ENCODE assay signal across 8 mouse cellular contexts in genomic region chr11:73199879-73200278, GRCm38 (mm10). TPM values are rescaled to one million over a fixed set of nuclear protein-coding genes. Genes with fewer than 3 reads are reported as not detected.
DNase-seq lines count a peak whose midpoint lies in the region; ATAC-seq and TF ChIP-seq lines count a peak whose summit lies in the region.

No protein-coding gene starts in this region.

- 4% methylated on average over 12 of the region's 12 CpGs for WGBS in lung, adult 2 months
- 3% methylated on average over 12 of the region's 12 CpGs for WGBS in kidney, adult 2 months
- WGBS in macrophage (ENCODE audit: missing documents): 4% methylated on average over 12 of the region's 12 CpGs
- WGBS in thymus, adult 2 months: under 1% methylated on average over 12 of the region's 12 CpGs

- peaks cover 36% of the 10 kb centered on the region for H3K79me2 ChIP-seq in macrophage (ENCODE audit: inconsistent target)

- DNase-seq in lung, adult 2 months: peak; percentile 28
- no peak for DNase-seq in lung, postnatal 4 days
- DNase-seq in kidney, adult 2 months: peak; percentile 51
- DNase-seq in thymus, adult 2 months: peak; percentile 53
- no peak for DNase-seq in left cerebral cortex, postnatal 4 days
- no peak for DNase-seq in frontal cortex, postnatal 25 days (ENCODE audit: low spot score in 2 of 2)

- ATAC-seq in erythroblast, adult 5-6 weeks (replicated peaks; ENCODE audit: low FRiP score, poor library complexity, severe bottlenecking): 0 out of 2 replicates have a peak, but pooled peaks have one; percentile 15

- H3K4me1 ChIP-seq in lung, adult 2 months (ENCODE audit: control insufficient read depth, insufficient read depth, low read length): 0 out of 2 replicates have a peak, but pooled peaks cover 4% of the 10 kb centered on the region
- peaks cover 8% of the 10 kb centered on the region; the same call in 1 of the 2 replicates for H3K4me1 ChIP-seq in kidney, adult 2 months (ENCODE audit: control insufficient read depth, insufficient read depth, low read length)
- peaks cover 3% of the 10 kb centered on the region for H3K4me1 ChIP-seq in thymus, adult 2 months (replicated peaks; ENCODE audit: control insufficient read depth, insufficient read depth, low read length)

- intact Hi-C loops in left cerebral cortex, postnatal 4 days (cut with DNase I): no loop called here

- no peaks in the 10 kb centered on the region for H3K27me3 ChIP-seq in kidney, adult 2 months (replicated peaks; ENCODE audit: control insufficient read depth, insufficient read depth, low read length)
- no peaks in the 10 kb centered on the region for H3K27me3 ChIP-seq in thymus, adult 2 months (ENCODE audit: control insufficient read depth, insufficient read depth, low read length)

- H3K4me3 ChIP-seq in lung, adult 2 months (replicated peaks; ENCODE audit: extremely low read depth, low read depth, low read length): peak overlapping the region; percentile 94
- peak overlapping the region; percentile 85 for H3K4me3 ChIP-seq in kidney, adult 2 months (ENCODE audit: insufficient read depth, low read depth, low read length)
- H3K4me3 ChIP-seq in macrophage (ENCODE audit: inconsistent target): peak overlapping the region; percentile 94
- peak overlapping the region; percentile 75 for H3K4me3 ChIP-seq in thymus, adult 2 months (ENCODE audit: control insufficient read depth, insufficient read depth, low read length)

- H3K36me3 ChIP-seq in kidney, adult 2 months (ENCODE audit: control insufficient read depth, insufficient read depth, low read length): no peaks in the 10 kb centered on the region
- H3K36me3 ChIP-seq in macrophage (ENCODE audit: inconsistent target): no peaks in the 10 kb centered on the region; the same call in 1 of the 2 replicates
- H3K36me3 ChIP-seq in thymus, adult 2 months (ENCODE audit: control insufficient read depth, insufficient read depth, low read length): no peaks in the 10 kb centered on the region

- no peak for TF ChIP-seq POLR2A in lung, adult 2 months (IDR thresholded peaks at IDR 0.05; ENCODE audit: borderline replicate concordance, extremely low read depth, low read depth, low read length)
- TF ChIP-seq POLR2A in kidney, adult 2 months (IDR thresholded peaks at IDR 0.05; ENCODE audit: low read depth, low read length): no peak
- no peak for TF ChIP-seq POLR2A in thymus, adult 2 months (IDR thresholded peaks at IDR 0.05; ENCODE audit: control insufficient read depth, extremely low read depth, insufficient read depth, low read length, poor library complexity)

- TF ChIP-seq CTCF in lung, adult 2 months (IDR thresholded peaks at IDR 0.05; ENCODE audit: insufficient read depth, low read length): no peak
- no peak for TF ChIP-seq CTCF in kidney, adult 2 months (conservative IDR thresholded peaks at IDR 0.05; ENCODE audit: insufficient read depth, insufficient read length, low read depth, low read length)
- TF ChIP-seq CTCF in thymus, adult 2 months (IDR thresholded peaks at IDR 0.05; ENCODE audit: borderline replicate concordance, control insufficient read depth, extremely low read depth, insufficient read depth, low read length, poor library complexity): no peak

- H3K27ac ChIP-seq in kidney, adult 2 months (ENCODE audit: insufficient read depth, low read depth, low read length): peak overlapping the region; percentile 33; the same call in 1 of the 2 replicates
- no peak overlapping the region for H3K27ac ChIP-seq in macrophage
- no peak overlapping the region for H3K27ac ChIP-seq in thymus, adult 2 months (ENCODE audit: control insufficient read depth, insufficient read depth, low read length)

RNA-seq across cellular contexts. Expression of gene Shpk, which starts 0.6 kb away (rescaled TPM):
- polyA plus RNA-seq in lung, adult 2 months (2012; rRNA removed): 3.7 and 4.4 TPM in 2 replicates
- 2.1 TPM in 1 of 2 replicates, not detected in the other for total RNA-seq in erythroblast, adult 5-6 weeks (2015; ENCODE audit: low replicate concordance)
- 1.5 and 2.4 TPM in 2 replicates for total RNA-seq in erythroblast, adult 5-6 weeks (2017; ENCODE audit: low replicate concordance)
- polyA plus RNA-seq in kidney, adult 2 months (2012; rRNA removed): 17.7 and 18.5 TPM in 2 replicates
- 10 to 100 TPM in 1 of 26 experiments, 1 to 10 TPM in 19, under 1 TPM in 6; 0.21 to 10.4 (median 4.2) TPM for total RNA-seq in macrophage (2018; cell fraction: chromatin; rRNA removed)
- 1 to 10 TPM; 1.2 to 4.9 (median 4.0) TPM for total RNA-seq in macrophage (2018; cell fraction: cytosol; rRNA removed)
- total RNA-seq in macrophage (2018; cell fraction: nucleus; rRNA removed): 1 to 10 TPM in 23 of 26 experiments, under 1 TPM in 3; 0.38 to 9.6 (median 4.4) TPM
- 3.1 to 4.5 TPM (median 3.4 TPM) in 3 replicates for polyA plus RNA-seq in macrophage (2018)
- polyA plus RNA-seq in thymus, adult 2 months (2012; rRNA removed): 3.7 and 4.0 TPM in 2 replicates
- 1 to 10 TPM; 1.1 to 1.2 TPM for total RNA-seq in left cerebral cortex, postnatal 4 days (2021)

RNA-seq across cellular contexts. Expression of gene Ctns, which starts 1.0 kb away (rescaled TPM):
- 14.2 and 17.2 TPM in 2 replicates for polyA plus RNA-seq in lung, adult 2 months (2012; rRNA removed)
- 2.3 and 6.0 TPM in 2 replicates for total RNA-seq in erythroblast, adult 5-6 weeks (2015; ENCODE audit: low replicate concordance)
- 3.5 and 6.0 TPM in 2 replicates for total RNA-seq in erythroblast, adult 5-6 weeks (2017; ENCODE audit: low replicate concordance)
- polyA plus RNA-seq in kidney, adult 2 months (2012; rRNA removed): 37.1 and 37.5 TPM in 2 replicates
- total RNA-seq in macrophage (2018; cell fraction: chromatin; rRNA removed): 100 to 1,000 TPM in 1 of 26 experiments, 10 to 100 TPM in 25; 14.4 to 106 (median 40.0) TPM
- 10 to 100 TPM; 21.6 to 71.3 (median 33.0) TPM for total RNA-seq in macrophage (2018; cell fraction: cytosol; rRNA removed)
- 100 to 1,000 TPM in 5 of 26 experiments, 10 to 100 TPM in 21; 23.7 to 128 (median 60.2) TPM for total RNA-seq in macrophage (2018; cell fraction: nucleus; rRNA removed)
- 28.3 to 65.1 TPM (median 44.3 TPM) in 3 replicates for polyA plus RNA-seq in macrophage (2018)
- polyA plus RNA-seq in thymus, adult 2 months (2012; rRNA removed): 20.1 and 20.6 TPM in 2 replicates
- total RNA-seq in left cerebral cortex, postnatal 4 days (2021): 10 to 100 TPM; 17.7 to 21.1 TPM

RNA-seq across cellular contexts. Expression of gene Tax1bp3, which starts 23.0 kb away (rescaled TPM):
- polyA plus RNA-seq in lung, adult 2 months (2012; rRNA removed): 109 and 123 TPM in 2 replicates
- 3.1 and 4.4 TPM in 2 replicates for total RNA-seq in erythroblast, adult 5-6 weeks (2015; ENCODE audit: low replicate concordance)
- 2.5 and 4.0 TPM in 2 replicates for total RNA-seq in erythroblast, adult 5-6 weeks (2017; ENCODE audit: low replicate concordance)
- polyA plus RNA-seq in kidney, adult 2 months (2012; rRNA removed): 86.5 and 104 TPM in 2 replicates
- total RNA-seq in macrophage (2018; cell fraction: chromatin; rRNA removed): 10 to 100 TPM in 20 of 26 experiments, 1 to 10 TPM in 6; 2.8 to 30.3 (median 13.4) TPM
- 10 to 100 TPM; 23.9 to 50.8 (median 36.4) TPM for total RNA-seq in macrophage (2018; cell fraction: cytosol; rRNA removed)
- total RNA-seq in macrophage (2018; cell fraction: nucleus; rRNA removed): 10 to 100 TPM in 21 of 26 experiments, 1 to 10 TPM in 5; 7.3 to 26.7 (median 16.3) TPM
- polyA plus RNA-seq in macrophage (2018): 31.5 to 54.1 TPM (median 45.7 TPM) in 3 replicates
- 63.1 and 72.0 TPM in 2 replicates for polyA plus RNA-seq in thymus, adult 2 months (2012; rRNA removed)
- 10 to 100 TPM; 42.2 to 42.5 TPM for total RNA-seq in left cerebral cortex, postnatal 4 days (2021)

RNA-seq across cellular contexts. Expression of gene Emc6, which starts 23.0 kb away (rescaled TPM):
- polyA plus RNA-seq in lung, adult 2 months (2012; rRNA removed): 47.9 and 55.4 TPM in 2 replicates
- 12.5 and 25.2 TPM in 2 replicates for total RNA-seq in erythroblast, adult 5-6 weeks (2015; ENCODE audit: low replicate concordance)
- total RNA-seq in erythroblast, adult 5-6 weeks (2017; ENCODE audit: low replicate concordance): 3.3 and 6.0 TPM in 2 replicates
- polyA plus RNA-seq in kidney, adult 2 months (2012; rRNA removed): 77.6 and 91.0 TPM in 2 replicates
- total RNA-seq in macrophage (2018; cell fraction: chromatin; rRNA removed): 10 to 100 TPM in 4 of 26 experiments, 1 to 10 TPM in 22; 2.5 to 11.7 (median 7.7) TPM
- total RNA-seq in macrophage (2018; cell fraction: cytosol; rRNA removed): 10 to 100 TPM; 27.5 to 39.7 (median 34.7) TPM
- 10 to 100 TPM in 24 of 26 experiments, 1 to 10 TPM in 2; 7.9 to 32.0 (median 16.5) TPM for total RNA-seq in macrophage (2018; cell fraction: nucleus; rRNA removed)
- polyA plus RNA-seq in macrophage (2018): 17.6 to 52.2 TPM (median 32.5 TPM) in 3 replicates
- 58.6 and 64.9 TPM in 2 replicates for polyA plus RNA-seq in thymus, adult 2 months (2012; rRNA removed)
- 10 to 100 TPM; 59.8 to 64.3 TPM for total RNA-seq in left cerebral cortex, postnatal 4 days (2021)

RNA-seq across cellular contexts. Expression of gene Trpv1, which starts 34.2 kb away (rescaled TPM):
- 0.09 and 0.55 TPM in 2 replicates for polyA plus RNA-seq in lung, adult 2 months (2012; rRNA removed)
- total RNA-seq in erythroblast, adult 5-6 weeks (2015; ENCODE audit: low replicate concordance): not detected in 2 replicates
- not detected in 2 replicates for total RNA-seq in erythroblast, adult 5-6 weeks (2017; ENCODE audit: low replicate concordance)
- 0.16 and 0.18 TPM in 2 replicates for polyA plus RNA-seq in kidney, adult 2 months (2012; rRNA removed)
- total RNA-seq in macrophage (2018; cell fraction: chromatin; rRNA removed): not detected
- not detected for total RNA-seq in macrophage (2018; cell fraction: cytosol; rRNA removed)
- total RNA-seq in macrophage (2018; cell fraction: nucleus; rRNA removed): under 1 TPM in 1 of 26 experiments, not detected in 25; 0.37 TPM
- polyA plus RNA-seq in macrophage (2018): not detected in 3 replicates
- 0.16 and 0.55 TPM in 2 replicates for polyA plus RNA-seq in thymus, adult 2 months (2012; rRNA removed)
- under 1 TPM; 0.46 to 0.82 TPM for total RNA-seq in left cerebral cortex, postnatal 4 days (2021)

Comparison
In these comparisons a context has a peak if more than half of its experiments do, and no peak if none do; other contexts are left out.
1. DNase-seq: peak in lung, adult 2 months (single experiment), kidney, adult 2 months (single experiment) and thymus, adult 2 months (single experiment); none in lung, postnatal 4 days (0 of 2), left cerebral cortex, postnatal 4 days (single experiment) and frontal cortex, postnatal 25 days (0 of 2).
2. Peak in every context shown above with its lines, with median percentiles within 50 percentile points of each other: H3K4me3 ChIP-seq.